25 mouse cellular contexts compared by ENCODE assay signal in the genomic region with DNA sequence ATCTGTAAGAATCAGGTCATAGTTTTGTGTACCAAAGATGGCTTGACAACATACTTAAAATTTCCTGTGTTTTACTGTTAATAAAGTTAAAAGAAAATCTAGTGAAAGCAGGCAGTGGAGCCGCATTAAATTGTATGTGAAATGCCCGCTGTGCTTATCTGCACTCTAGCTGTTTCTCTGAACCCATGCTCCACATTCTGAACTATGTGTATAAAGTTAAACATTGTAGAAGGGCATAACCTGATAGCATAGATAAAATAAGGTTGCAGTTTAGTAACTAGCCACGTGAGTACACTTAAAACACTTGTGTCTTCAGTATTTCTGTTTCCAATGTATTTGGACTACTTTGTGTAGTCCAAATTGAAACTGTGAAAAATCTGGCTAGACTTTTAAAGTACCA.
DNase-seq lines count a peak whose midpoint lies in the region; ATAC-seq and TF ChIP-seq lines count a peak whose summit lies in the region.
"Had no signal": no experiment of that assay in that cellular context is flagged by ENCODE, and none has a peak within 500 bp of the region (broad histone marks: within the 10 kb centered on the region; RNA-seq: fewer than 3 reads in every experiment).

No protein-coding gene starts in this region.

- H3K27me3 ChIP-seq in liver, adult 2 months (ENCODE audit: control insufficient read depth, insufficient read depth, low read length): no peaks in the 10 kb centered on the region
- no peaks in the 10 kb centered on the region for H3K27me3 ChIP-seq in intestine, embryonic 16.5 days (replicated peaks; ENCODE audit: control insufficient read depth, insufficient read depth, low read length)
- H3K27me3 ChIP-seq in stomach, embryonic 14.5 days (ENCODE audit: control insufficient read depth, insufficient read depth, low read length): no peaks in the 10 kb centered on the region
- H3K27me3 ChIP-seq in stomach, postnatal 0 days (ENCODE audit: control insufficient read depth, insufficient read depth, low read length): no peaks in the 10 kb centered on the region
- H3K27me3 ChIP-seq: embryonic facial prominence, embryonic 12.5 days; embryonic facial prominence, embryonic 15.5 days; hindbrain, embryonic 13.5 days had no signal

- H3K36me3 ChIP-seq in liver, adult 2 months (ENCODE audit: control insufficient read depth, insufficient read depth, low read length): no peaks in the 10 kb centered on the region
- H3K36me3 ChIP-seq in intestine, embryonic 16.5 days (ENCODE audit: control insufficient read depth, insufficient read depth, low read length): no peaks in the 10 kb centered on the region
- no peaks in the 10 kb centered on the region for H3K36me3 ChIP-seq in stomach, embryonic 14.5 days (ENCODE audit: control insufficient read depth, insufficient read depth, low read length)
- no peaks in the 10 kb centered on the region for H3K36me3 ChIP-seq in stomach, postnatal 0 days (ENCODE audit: control insufficient read depth, insufficient read depth, low read length)
- H3K36me3 ChIP-seq: embryonic facial prominence, embryonic 12.5 days; embryonic facial prominence, embryonic 15.5 days; hindbrain, embryonic 10.5 days; hindbrain, embryonic 13.5 days had no signal

- H3K4me3 ChIP-seq in liver, adult 2 months (ENCODE audit: insufficient read depth, low read depth, low read length): no peak overlapping the region
- H3K4me3 ChIP-seq in intestine, embryonic 16.5 days (ENCODE audit: low read length): no peak overlapping the region
- H3K4me3 ChIP-seq in stomach, embryonic 14.5 days (ENCODE audit: low read depth, low read length): no peak overlapping the region
- H3K4me3 ChIP-seq in stomach, postnatal 0 days (ENCODE audit: low read depth, low read length): no peak overlapping the region
- H3K4me3 ChIP-seq: embryonic facial prominence, embryonic 12.5 days; embryonic facial prominence, embryonic 15.5 days; gastrocnemius, adult 2 months; hindbrain, embryonic 10.5 days; hindbrain, embryonic 13.5 days had no signal

- no peak for TF ChIP-seq CTCF in liver, adult 2 months (IDR thresholded peaks at IDR 0.05; ENCODE audit: low read depth, low read length)
- no peak for TF ChIP-seq CTCF in stomach, postnatal 0 days (IDR thresholded peaks at IDR 0.05; ENCODE audit: low read depth)

- ATAC-seq in intestine, embryonic 16.5 days: peak; percentile 85
- peak; percentile 71; the same call in 1 of the 2 replicates for ATAC-seq in stomach, embryonic 14.5 days (ENCODE audit: insufficient number of reproducible peaks, insufficient read depth, low FRiP score, low read depth)
- ATAC-seq in stomach, postnatal 0 days (ENCODE audit: low FRiP score, low TSS enrichment): peak; percentile 57; the same call in 1 of the 2 replicates
- ATAC-seq: CD4-positive, CD25-positive, alpha-beta regulatory T cell, adult 4 months; forebrain, embryonic 14.5 days; forebrain, postnatal 0 days; hindbrain, embryonic 16.5 days had no signal

- H3K9me3 ChIP-seq in intestine, embryonic 16.5 days (ENCODE audit: control insufficient read depth, low read length): no peaks in the 10 kb centered on the region
- H3K9me3 ChIP-seq in stomach, embryonic 14.5 days (ENCODE audit: control insufficient read depth, low read depth, low read length): no peaks in the 10 kb centered on the region
- H3K9me3 ChIP-seq in stomach, postnatal 0 days (ENCODE audit: control insufficient read depth, low read length): no peaks in the 10 kb centered on the region
- H3K9me3 ChIP-seq: embryonic facial prominence, embryonic 12.5 days; embryonic facial prominence, embryonic 15.5 days; hindbrain, embryonic 10.5 days; hindbrain, embryonic 13.5 days had no signal

- H3K4me1 ChIP-seq in liver, adult 2 months (ENCODE audit: control insufficient read depth, insufficient read depth, low read length): no peaks in the 10 kb centered on the region
- no peaks in the 10 kb centered on the region for H3K4me1 ChIP-seq in intestine, embryonic 16.5 days (ENCODE audit: control insufficient read depth, insufficient read depth, low read length)
- no peaks in the 10 kb centered on the region for H3K4me1 ChIP-seq in stomach, embryonic 14.5 days (ENCODE audit: control insufficient read depth, insufficient read depth, low read length)
- no peaks in the 10 kb centered on the region for H3K4me1 ChIP-seq in stomach, postnatal 0 days (replicated peaks; ENCODE audit: control insufficient read depth, insufficient read depth)
- H3K4me1 ChIP-seq: embryonic facial prominence, embryonic 12.5 days; embryonic facial prominence, embryonic 15.5 days; hindbrain, embryonic 10.5 days; hindbrain, embryonic 13.5 days had no signal

- TF ChIP-seq EP300 in stomach, postnatal 0 days (optimal IDR thresholded peaks at IDR 0.05): no peak

- H3K9ac ChIP-seq in liver, adult 2 months (ENCODE audit: low read depth, low read length): no peak overlapping the region
- H3K9ac ChIP-seq in intestine, embryonic 16.5 days (ENCODE audit: low read depth, low read length): no peak overlapping the region
- H3K9ac ChIP-seq in stomach, embryonic 14.5 days (replicated peaks; ENCODE audit: low read depth, low read length): no peak overlapping the region
- no peak overlapping the region for H3K9ac ChIP-seq in stomach, postnatal 0 days (ENCODE audit: low read length)
- H3K9ac ChIP-seq: embryonic facial prominence, embryonic 12.5 days; embryonic facial prominence, embryonic 15.5 days; forebrain, postnatal 0 days; hindbrain, embryonic 13.5 days had no signal

- no peak for TF ChIP-seq POLR2A in liver, adult 2 months (IDR thresholded peaks at IDR 0.05; ENCODE audit: extremely low read depth, insufficient read depth, low read length)

- no peak overlapping the region for H3K4me2 ChIP-seq in intestine, embryonic 16.5 days (ENCODE audit: low read depth, low read length)
- no peak overlapping the region for H3K4me2 ChIP-seq in stomach, embryonic 14.5 days (replicated peaks; ENCODE audit: low read depth, low read length)
- no peak overlapping the region for H3K4me2 ChIP-seq in stomach, postnatal 0 days (replicated peaks; ENCODE audit: low read depth)
- H3K4me2 ChIP-seq: embryonic facial prominence, embryonic 12.5 days; embryonic facial prominence, embryonic 15.5 days; heart, embryonic 11.5 days; hindbrain, embryonic 13.5 days had no signal

- no peaks in the 10 kb centered on the region for H3K79me2 ChIP-seq in liver, adult 2 months (ENCODE audit: control insufficient read depth, insufficient read depth, low read length)

- WGBS in liver, adult 2 months: 22% methylated on average over 3 of the region's 3 CpGs
- WGBS in intestine, embryonic 16.5 days: 53% methylated on average over 3 of the region's 3 CpGs
- 64% methylated on average over 3 of the region's 3 CpGs for WGBS in stomach, embryonic 14.5 days
- WGBS in stomach, postnatal 0 days: 53% methylated on average over 3 of the region's 3 CpGs

- H3K27ac ChIP-seq in liver, adult 2 months (replicated peaks; ENCODE audit: insufficient read depth, low read depth, low read length): no peak overlapping the region
- H3K27ac ChIP-seq in intestine, embryonic 16.5 days (ENCODE audit: low read length): no peak overlapping the region
- no peak overlapping the region for H3K27ac ChIP-seq in stomach, embryonic 14.5 days (ENCODE audit: low read length)
- no peak overlapping the region for H3K27ac ChIP-seq in stomach, postnatal 0 days (replicated peaks)
- H3K27ac ChIP-seq: embryonic facial prominence, embryonic 12.5 days; embryonic facial prominence, embryonic 15.5 days; gastrocnemius, adult 2 months; hindbrain, embryonic 10.5 days; hindbrain, embryonic 13.5 days had no signal

- intact Hi-C loops in heart, postnatal 25 days (cut with DNase I): no loop called here

- DNase-seq in liver, adult 2 months (ENCODE audit: extremely low read depth, low read depth, low spot score): peak; percentile 47
- DNase-seq in liver: no peak
- DNase-seq in stomach, postnatal 0 days (ENCODE audit: low spot score): no peak
- no peak for DNase-seq in heart, postnatal 25 days (ENCODE audit: low spot score)
- DNase-seq: adrenal gland, postnatal 10 days; adrenal gland, postnatal 36 days; cerebellum, adult 11 months; cerebellum, adult 2 months; cerebellum, adult 9-11 months; cerebellum, postnatal 25 days; forebrain, postnatal 0 days; gastrocnemius, adult 2 months; gastrocnemius, postnatal 14 days; heart, adult 11 months; heart, postnatal 36 days had no signal
